Mouse (Mus musculus) lung, embryonic 16.5 days (tissue): ENCODE measurements around the gene Gm7954. TPM values are rescaled to one million over a fixed set of nuclear protein-coding genes. Genes with fewer than 3 reads are reported as not detected.
"Not testable (repeated sequence)": the region's sequence is repeated elsewhere in the genome, so short reads cannot be mapped to it uniquely, and the experiment has no call there.

Experiments used
- ATAC-seq: fragments of 200-750 bp; cut with Nextera tagmentation; 2 replicates; pipeline ENCODE4 v1.8.0; 2017; ENCODE audit warnings: low read depth, mild to moderate bottlenecking, moderate library complexity
- H3K27ac ChIP-seq: fragments of 300-500 bp; sonication (generic); 2 replicates; pipeline ENCODE4 v1.5.1; 2014; ENCODE audit warnings: mild to moderate bottlenecking, control low read depth, low read length
- H3K27me3 ChIP-seq: fragments of 300-500 bp; sonication (generic); 2 replicates; pipeline ENCODE4 v1.6.1; 2014; ENCODE audit warnings: low read depth, low read length, mixed read lengths; ENCODE audit not compliant: control insufficient read depth, insufficient read depth
- H3K36me3 ChIP-seq: fragments of 300-500 bp; sonication (generic); 2 replicates; pipeline ENCODE4 v1.6.1; 2014; ENCODE audit warnings: low read length; ENCODE audit not compliant: control insufficient read depth, insufficient read depth
- H3K4me1 ChIP-seq: fragments of 300-500 bp; sonication (generic); replicated peaks from 2 replicates; pipeline ENCODE4 v1.6.1; 2014; ENCODE audit warnings: low read length, mixed read lengths; ENCODE audit not compliant: control insufficient read depth, insufficient read depth
- H3K4me2 ChIP-seq: fragments of 300-500 bp; sonication (generic); 2 replicates; pipeline ENCODE4 v1.6.1; 2014; ENCODE audit warnings: low read depth, low read length, control low read depth
- H3K4me3 ChIP-seq: fragments of 300-500 bp; sonication (generic); 2 replicates; pipeline ENCODE4 v1.5.1; 2014; ENCODE audit warnings: mild to moderate bottlenecking, low read length, control low read depth
- H3K9ac ChIP-seq: fragments of 300-500 bp; sonication (generic); 2 replicates; pipeline ENCODE4 v1.6.1; 2014; ENCODE audit warnings: low read length, control low read depth
- H3K9me3 ChIP-seq: fragments of 300-500 bp; sonication (generic); 2 replicates; pipeline ENCODE4 v1.6.1; 2016; ENCODE audit warnings: low read length; ENCODE audit not compliant: control insufficient read depth
- WGBS: fragments of 180-500 bp; shearing (Covaris S2); extraction: QIAGEN DNeasy Blood & Tissue Kit; methylation state at CpG from one replicate; pipeline ENCODE4 v1.1.7; 2014; 5-methylcytosine and 5-hydroxymethylcytosine counted together
- polyA plus RNA-seq: library from polyadenylated mRNA; unstranded; fragments of >200 nt; fragmentation: Nextera tagmentation; extraction: Ambion mirVana; gene quantifications from 2 replicates; pipeline ENCODE4 v1.2.1, GENCODE M21; 2015

The Gm7954 gene
- polyA plus RNA-seq = not detected in 2 replicates

- H3K9ac ChIP-seq, ATAC-seq, H3K9me3 ChIP-seq, H3K36me3 ChIP-seq, H3K4me1 ChIP-seq, H3K27ac ChIP-seq, H3K4me2 ChIP-seq, H3K27me3 ChIP-seq, H3K4me3 ChIP-seq: not testable (repeated sequence)
- no CpG with 5 or more reads among the region's 2 CpGs for WGBS
These were observed at the start of gene Gm7954 for GRCm38 (mm10) chr14:41453418-41453817. TSS of gene Gm7954 (minus strand) at chr14:41453518.

- not testable (repeated sequence) for H3K4me1 ChIP-seq, ATAC-seq, H3K4me2 ChIP-seq, H3K9me3 ChIP-seq, H3K4me3 ChIP-seq, H3K36me3 ChIP-seq, H3K27ac ChIP-seq, H3K9ac ChIP-seq, H3K27me3 ChIP-seq
These were observed 36.1 kb upstream of the Gm7954 start, which contains the start of gene Gm3486 for GRCm38 (mm10) chr14:41489385-41489784. TSS of gene Gm3486 (minus strand) at chr14:41489485.

- H3K36me3 ChIP-seq, H3K27ac ChIP-seq, H3K4me2 ChIP-seq, H3K9ac ChIP-seq, H3K27me3 ChIP-seq, H3K4me1 ChIP-seq, H3K4me3 ChIP-seq, ATAC-seq, H3K9me3 ChIP-seq: not testable (repeated sequence)
- WGBS = 16% methylated on average over 12 of the region's 16 CpGs
These were observed 27.8 kb downstream of the Gm7954 start for GRCm38 (mm10) chr14:41425393-41426075.

GRCm38 (mm10) chr14:41424694-41425093 lies 28.6 kb downstream of the Gm7954 start:
- not testable (repeated sequence) for H3K4me2 ChIP-seq, H3K36me3 ChIP-seq, ATAC-seq, H3K4me1 ChIP-seq, H3K27ac ChIP-seq, H3K27me3 ChIP-seq, H3K4me3 ChIP-seq, H3K9ac ChIP-seq, H3K9me3 ChIP-seq
- 19% methylated on average over 14 of the region's 14 CpGs for WGBS

- H3K4me2 ChIP-seq, H3K9ac ChIP-seq, H3K4me3 ChIP-seq, H3K9me3 ChIP-seq, H3K27me3 ChIP-seq, H3K4me1 ChIP-seq, ATAC-seq, H3K27ac ChIP-seq, H3K36me3 ChIP-seq: not testable (repeated sequence)
- WGBS = no CpG with 5 or more reads among the region's 2 CpGs
These were observed 45.1 kb downstream of the Gm7954 start, which contains the start of gene Gm6482 for GRCm38 (mm10) chr14:41408181-41408580. TSS of gene Gm6482 (minus strand) at chr14:41408281.

Other genes starting within 250 kb of the Gm7954 start
- 0.15 TPM in 1 of 2 replicates, not detected in the other for gene Gm2832, start 174.7 kb downstream of the Gm7954 start, polyA plus RNA-seq
- not detected in 2 replicates for gene Gm5798, start 104.9 kb downstream of the Gm7954 start, polyA plus RNA-seq
- not detected in 2 replicates for gene Gm7945, start 67.1 kb downstream of the Gm7954 start, polyA plus RNA-seq
- not detected in 2 replicates for gene Gm6482, start 45.2 kb downstream of the Gm7954 start, polyA plus RNA-seq
- not detected in 2 replicates for gene Gm3486, start 36.0 kb upstream of the Gm7954 start, polyA plus RNA-seq
- not detected in 2 replicates for gene Gm7970, start 102.1 kb upstream of the Gm7954 start, polyA plus RNA-seq
- gene 1700049E17Rik2, start 119.7 kb upstream of the Gm7954 start, polyA plus RNA-seq = not detected in 2 replicates
- not detected in 2 replicates for gene Gm3072, start 171.1 kb upstream of the Gm7954 start, polyA plus RNA-seq
- not detected in 2 replicates for gene Gm3676, start 193.0 kb upstream of the Gm7954 start, polyA plus RNA-seq
- gene Gm8068, start 248.4 kb upstream of the Gm7954 start, polyA plus RNA-seq = not detected in 2 replicates